Mouse (Mus musculus) neural tube, embryonic 13.5 days (tissue): Measurements from ENCODE around the gene Sept4. TPM values are rescaled to one million over a fixed set of nuclear protein-coding genes. Genes with fewer than 3 reads are reported as not detected.
A peak's percentile ranks its signal among the peaks of the same experiment; 100 is the strongest.

Experiments
- ATAC-seq: fragments of 200-750 bp; cut with Nextera tagmentation; 2 replicates; pipeline ENCODE4 v1.8.0; 2017; ENCODE audit warnings: low read depth, mild to moderate bottlenecking, moderate TSS enrichment, moderate library complexity
- H3K27ac ChIP-seq: fragments of 300-500 bp; sonication (generic); replicated peaks from 2 replicates; pipeline ENCODE4 v1.5.1; 2015; ENCODE audit warnings: moderate library complexity, mild to moderate bottlenecking, inconsistent platforms
- H3K27me3 ChIP-seq: fragments of 300-500 bp; sonication (generic); 2 replicates; pipeline ENCODE4 v1.6.1; 2015; ENCODE audit warnings: mild to moderate bottlenecking, inconsistent platforms
- H3K36me3 ChIP-seq: fragments of 300-500 bp; sonication (generic); 2 replicates; pipeline ENCODE4 v1.6.1; 2015; ENCODE audit warnings: mild to moderate bottlenecking, inconsistent platforms
- H3K4me1 ChIP-seq: fragments of 300-500 bp; sonication (generic); replicated peaks from 2 replicates; pipeline ENCODE4 v1.6.1; 2015; ENCODE audit warnings: inconsistent platforms
- H3K4me2 ChIP-seq: fragments of 300-500 bp; sonication (generic); 2 replicates; pipeline ENCODE4 v1.6.1; 2015; ENCODE audit warnings: inconsistent platforms, mild to moderate bottlenecking, moderate library complexity
- H3K4me3 ChIP-seq: fragments of 300-500 bp; sonication (generic); 2 replicates; pipeline ENCODE4 v1.5.1; 2015; ENCODE audit warnings: mild to moderate bottlenecking, inconsistent platforms
- H3K9ac ChIP-seq: fragments of 300-500 bp; sonication (generic); 2 replicates; pipeline ENCODE4 v1.6.1; 2015; ENCODE audit warnings: moderate library complexity, mild to moderate bottlenecking, inconsistent platforms
- H3K9me3 ChIP-seq: fragments of 300-500 bp; sonication (generic); 2 replicates; pipeline ENCODE4 v1.6.1; 2016; ENCODE audit warnings: inconsistent platforms
- WGBS: fragments of 180-500 bp; shearing (Covaris S2); methylation state at CpG from one replicate; pipeline ENCODE4 v1.1.7; 2015; 5-methylcytosine and 5-hydroxymethylcytosine counted together
- polyA plus RNA-seq: library from polyadenylated mRNA; unstranded; fragments of >200 nt; fragmentation: Nextera tagmentation; extraction: Ambion mirVana; gene quantifications from 2 replicates; pipeline ENCODE4 v1.2.1, GENCODE M21; 2015

Gene Sept4
- 21.9 and 27.2 TPM in 2 replicates for polyA plus RNA-seq

DNA sequence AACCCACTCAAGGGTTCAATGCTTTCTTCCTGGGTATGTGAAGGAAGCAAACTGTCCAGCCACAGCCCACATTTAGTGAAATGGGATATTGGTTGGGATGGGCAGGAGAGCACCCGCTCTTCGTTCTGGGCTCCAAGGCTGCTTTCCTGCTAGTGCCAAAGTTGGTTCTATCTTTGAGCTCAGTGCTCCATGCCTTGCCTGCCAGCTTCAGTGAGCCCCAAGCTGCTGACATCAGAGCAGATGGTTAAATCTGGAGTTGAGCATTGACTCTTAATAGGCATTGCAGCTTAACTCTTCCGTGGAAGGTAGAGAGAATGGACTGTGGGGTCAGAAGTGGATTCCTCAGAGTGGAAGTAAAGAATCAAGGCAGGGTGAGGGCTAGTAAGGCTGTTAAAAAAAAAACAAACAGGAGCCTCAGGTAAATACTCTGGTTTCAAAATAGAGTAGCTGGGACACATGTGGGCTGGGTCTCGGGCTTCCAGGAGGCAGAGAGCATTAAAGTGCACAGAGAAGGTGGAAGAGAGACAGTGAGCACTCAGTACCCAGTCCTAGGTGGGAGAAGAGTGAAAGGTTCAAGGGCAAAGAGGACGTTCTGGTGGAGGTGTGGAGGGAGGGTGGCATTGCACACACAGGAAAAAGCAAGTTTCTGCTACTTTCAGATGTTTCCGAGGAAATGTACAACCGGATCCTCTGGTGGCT is at the start of gene Sept4:
Gene Sept4, plus strand, starts transcription at position 649 of the 699 bp plus-strand sequence.
- Histone ChIP-seq H3K9me3 (no peaks in the 10 kb centered on the region), H3K27ac (no peak within 1 kb of the TSS), H3K36me3 (no peaks in the 10 kb centered on the region), H3K4me3 (no peak within 1 kb of the TSS), H3K9ac (no peak within 1 kb of the TSS), H3K27me3 (no peaks in the 10 kb centered on the region), H3K4me2 (no peak within 1 kb of the TSS), H3K4me1 (no peaks in the 10 kb centered on the region)
- ATAC-seq: no peak
- 87% methylated on average over 7 of the region's 7 CpGs for WGBS

DNA sequence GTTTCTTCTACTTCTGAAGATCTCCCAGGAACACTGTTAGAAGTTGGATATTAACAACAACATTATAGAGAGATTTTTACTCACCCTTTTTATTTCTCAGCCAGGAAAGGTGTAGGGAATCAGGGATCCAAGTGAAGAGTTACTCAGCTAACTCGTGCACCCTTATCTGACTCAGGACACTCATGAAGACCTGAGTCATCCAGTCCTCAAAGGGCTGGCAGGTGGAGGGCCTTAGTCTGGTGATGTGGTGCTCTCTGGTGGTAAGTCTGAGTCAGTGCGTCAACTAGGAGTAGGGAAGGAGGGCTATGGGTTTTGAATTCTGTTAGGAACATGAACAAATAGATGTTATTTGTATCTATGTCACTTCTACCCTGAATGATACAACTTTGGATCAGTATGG is 49.4 kb upstream of the Sept4 start:
- no peak overlapping the region for H3K27ac ChIP-seq
- no peaks in the 10 kb centered on the region for H3K27me3 ChIP-seq
- H3K4me3 ChIP-seq: no peak overlapping the region
- ATAC-seq: no peak
- H3K36me3 ChIP-seq: no peaks in the 10 kb centered on the region
- no peaks in the 10 kb centered on the region for H3K4me1 ChIP-seq
- H3K4me2 ChIP-seq: no peak overlapping the region
- no peak overlapping the region for H3K9ac ChIP-seq
- WGBS: 9% methylated on average over 2 of the region's 2 CpGs
- no peaks in the 10 kb centered on the region for H3K9me3 ChIP-seq

DNA sequence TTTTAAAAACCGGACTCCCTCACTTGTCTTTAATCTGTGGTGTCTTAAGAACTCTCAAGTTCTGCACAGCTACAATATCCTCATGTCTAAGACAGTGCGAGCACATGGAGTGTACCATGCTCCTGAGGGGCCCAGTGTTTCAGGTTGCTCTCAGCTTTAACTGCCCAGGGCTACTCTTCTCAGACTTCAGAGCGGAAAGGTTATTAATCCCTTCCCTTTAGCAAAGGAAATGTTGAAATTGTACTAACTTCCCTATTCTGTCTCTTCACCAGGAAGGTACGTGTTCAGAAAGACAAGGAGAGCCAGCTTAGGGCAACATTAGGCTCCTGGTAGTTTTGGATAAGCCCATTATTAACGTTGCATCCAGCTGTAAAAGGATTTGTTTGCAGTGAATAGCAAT is 45.2 kb upstream of the Sept4 start:
- H3K4me1 ChIP-seq: peaks cover 7% of the 10 kb centered on the region; the same call in 1 of the 2 replicates
- WGBS: 70% methylated on average over 5 of the region's 5 CpGs
- no peak overlapping the region for H3K4me3 ChIP-seq
- no peak for ATAC-seq
- no peaks in the 10 kb centered on the region for H3K9me3 ChIP-seq
- H3K27me3 ChIP-seq: no peaks in the 10 kb centered on the region
- no peak overlapping the region for H3K9ac ChIP-seq
- no peak overlapping the region for H3K27ac ChIP-seq
- no peaks in the 10 kb centered on the region for H3K36me3 ChIP-seq
- H3K4me2 ChIP-seq: no peak overlapping the region

DNA sequence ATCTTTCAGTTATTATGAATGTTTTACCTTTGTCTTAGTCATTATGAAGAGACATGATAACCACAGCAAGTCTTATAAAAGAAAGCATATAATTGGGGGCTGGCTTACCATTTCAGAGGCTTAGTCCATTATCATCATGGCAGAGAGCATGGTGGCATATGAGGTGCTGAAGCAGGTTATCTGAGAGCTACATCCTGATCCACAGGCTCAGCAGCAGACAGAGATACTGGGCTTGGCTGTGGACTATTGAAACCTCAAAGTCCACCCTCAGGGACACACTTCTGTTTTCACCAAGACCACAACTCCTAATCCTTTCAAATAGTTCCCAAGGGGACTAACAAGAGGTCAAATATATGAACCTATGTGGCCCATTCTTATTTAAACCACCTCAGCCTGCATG is 44.7 kb upstream of the Sept4 start:
- Histone ChIP-seq H3K9me3 (no peaks in the 10 kb centered on the region), H3K36me3 (no peaks in the 10 kb centered on the region), H3K4me1 (peaks cover 7% of the 10 kb centered on the region; the same call in 1 of the 2 replicates), H3K4me2 (no peak overlapping the region), H3K9ac (no peak overlapping the region), H3K27me3 (no peaks in the 10 kb centered on the region), H3K4me3 (no peak overlapping the region), H3K27ac (no peak overlapping the region)
- no peak for ATAC-seq

DNA sequence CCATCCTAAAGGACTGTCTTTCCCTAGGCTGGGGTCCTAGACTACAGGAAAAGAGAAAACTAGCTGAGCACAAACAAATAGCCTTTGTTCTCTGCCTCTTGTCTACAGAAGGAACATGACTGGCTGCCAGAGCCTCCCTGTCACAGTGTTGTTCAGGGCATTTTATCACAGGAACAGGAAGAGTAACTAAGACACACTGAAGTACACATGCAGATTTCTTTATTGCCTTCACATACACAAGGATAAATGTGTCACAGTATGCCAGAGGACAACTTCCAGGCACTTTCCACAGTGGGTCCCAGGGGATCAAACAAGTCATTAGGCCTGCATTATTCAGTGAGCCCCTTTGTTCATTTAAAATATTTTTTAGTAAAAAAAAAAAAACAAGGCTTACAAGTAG is 43.9 kb upstream of the Sept4 start:
- no peak overlapping the region for H3K9ac ChIP-seq
- no peak overlapping the region for H3K4me2 ChIP-seq
- H3K9me3 ChIP-seq: no peaks in the 10 kb centered on the region
- peaks cover 7% of the 10 kb centered on the region; the same call in 1 of the 2 replicates for H3K4me1 ChIP-seq
- no peak overlapping the region for H3K4me3 ChIP-seq
- no peaks in the 10 kb centered on the region for H3K36me3 ChIP-seq
- no peak overlapping the region for H3K27ac ChIP-seq
- H3K27me3 ChIP-seq: no peaks in the 10 kb centered on the region
- no peak for ATAC-seq

DNA sequence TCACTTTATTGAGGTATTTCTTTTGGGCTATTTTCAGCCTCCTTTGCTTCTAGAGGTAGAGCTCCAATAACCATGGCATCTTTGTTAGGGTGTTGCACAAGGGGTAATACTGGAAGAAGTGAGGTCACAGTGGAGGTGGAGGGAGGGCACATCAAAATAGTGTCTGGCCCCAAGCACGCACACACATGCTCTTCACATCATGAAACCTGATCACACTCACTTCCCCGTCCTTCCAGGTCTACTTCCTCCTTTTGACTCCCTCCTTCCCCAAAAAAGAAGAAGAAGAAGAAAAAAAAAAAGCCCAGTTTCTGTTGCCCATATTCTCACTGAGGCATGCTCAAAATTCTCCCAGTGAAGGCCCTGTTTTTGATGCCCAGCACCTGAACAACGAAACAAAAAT is 41.3 kb upstream of the Sept4 start:
- no peak for ATAC-seq
- no peak overlapping the region for H3K9ac ChIP-seq
- peaks cover 7% of the 10 kb centered on the region; the same call in 1 of the 2 replicates for H3K4me1 ChIP-seq
- H3K27ac ChIP-seq: no peak overlapping the region
- no peaks in the 10 kb centered on the region for H3K36me3 ChIP-seq
- H3K4me2 ChIP-seq: no peak overlapping the region
- no peaks in the 10 kb centered on the region for H3K9me3 ChIP-seq
- no peaks in the 10 kb centered on the region for H3K27me3 ChIP-seq
- H3K4me3 ChIP-seq: no peak overlapping the region
- WGBS: 85% methylated on average over 3 of the region's 3 CpGs

DNA sequence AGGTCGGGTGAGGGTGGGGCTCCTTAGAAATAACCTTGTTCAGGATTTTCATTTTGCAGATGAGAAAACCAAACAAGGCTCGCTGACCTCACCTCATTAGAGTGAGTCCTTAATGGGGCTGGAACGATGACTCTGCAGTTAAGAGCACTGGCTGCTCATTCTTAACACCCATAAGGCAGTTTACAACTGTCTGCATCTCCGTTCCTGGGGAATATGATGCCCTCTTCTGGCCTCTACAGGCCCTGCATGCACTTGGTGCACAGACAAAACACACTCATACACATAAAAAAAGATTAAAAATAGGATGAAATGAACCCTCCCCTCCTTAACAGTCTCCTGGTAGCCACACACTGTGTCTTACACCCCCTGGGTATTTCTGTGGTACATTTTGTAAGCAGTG is 40.7 kb upstream of the Sept4 start:
- ATAC-seq: no peak
- H3K4me3 ChIP-seq: no peak overlapping the region
- no peaks in the 10 kb centered on the region for H3K9me3 ChIP-seq
- H3K27ac ChIP-seq: no peak overlapping the region
- H3K4me1 ChIP-seq: peaks cover 7% of the 10 kb centered on the region; the same call in 1 of the 2 replicates
- H3K36me3 ChIP-seq: no peaks in the 10 kb centered on the region
- H3K9ac ChIP-seq: no peak overlapping the region
- 49% methylated on average over 4 of the region's 4 CpGs for WGBS
- H3K4me2 ChIP-seq: no peak overlapping the region
- H3K27me3 ChIP-seq: no peaks in the 10 kb centered on the region

DNA sequence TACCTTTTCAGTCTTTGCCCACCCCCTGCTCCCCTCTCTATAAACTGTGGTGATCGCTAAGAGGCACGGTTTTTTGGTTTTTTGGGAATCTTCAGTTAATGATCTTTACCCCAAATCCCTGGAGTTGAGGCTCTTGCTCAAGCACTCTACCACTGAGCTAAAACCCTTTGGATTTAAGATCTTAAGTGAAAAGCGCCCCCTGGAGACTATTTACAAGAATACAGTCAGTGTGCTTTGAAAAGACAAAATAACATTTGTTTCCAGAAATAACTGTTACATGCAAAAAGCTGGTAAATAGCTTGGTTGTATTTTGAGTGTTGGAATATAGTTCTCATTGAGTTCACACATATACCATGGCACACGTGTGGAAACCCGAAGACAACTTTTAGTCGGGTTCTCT is 37.0 kb upstream of the Sept4 start:
- no peak overlapping the region for H3K4me2 ChIP-seq
- H3K9me3 ChIP-seq: no peaks in the 10 kb centered on the region
- no peak overlapping the region for H3K9ac ChIP-seq
- H3K4me1 ChIP-seq: no peaks in the 10 kb centered on the region
- H3K27ac ChIP-seq: no peak overlapping the region
- ATAC-seq: no peak
- WGBS: 54% methylated on average over 6 of the region's 6 CpGs
- no peaks in the 10 kb centered on the region for H3K27me3 ChIP-seq
- no peaks in the 10 kb centered on the region for H3K36me3 ChIP-seq
- no peak overlapping the region for H3K4me3 ChIP-seq

DNA sequence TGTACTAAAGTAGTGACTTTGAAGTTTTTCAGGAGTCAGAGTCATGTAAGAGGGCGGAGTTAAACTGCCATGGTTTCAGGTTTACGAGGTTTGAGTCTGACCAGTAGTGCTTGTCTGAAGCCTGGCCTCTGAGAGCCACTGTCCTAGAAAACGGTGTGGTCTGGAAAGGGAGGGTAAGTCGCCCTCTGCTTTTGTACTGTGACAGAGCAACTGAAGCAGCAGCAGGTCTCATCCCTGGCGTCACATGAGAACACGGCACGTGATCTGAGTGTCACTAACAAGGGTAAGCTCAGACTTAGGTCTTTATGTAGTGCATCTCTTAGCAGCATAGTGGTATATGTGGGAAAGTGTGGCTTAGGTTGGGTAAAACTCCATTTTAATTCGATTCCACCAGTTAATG is 26.4 kb upstream of the Sept4 start:
- WGBS: 38% methylated on average over 8 of the region's 8 CpGs
- Histone ChIP-seq H3K4me1 (no peaks in the 10 kb centered on the region), H3K27me3 (no peaks in the 10 kb centered on the region), H3K36me3 (no peaks in the 10 kb centered on the region), H3K4me2 (no peak overlapping the region), H3K9ac (no peak overlapping the region), H3K9me3 (no peaks in the 10 kb centered on the region), H3K27ac (no peak overlapping the region), H3K4me3 (no peak overlapping the region)
- ATAC-seq: no peak

DNA sequence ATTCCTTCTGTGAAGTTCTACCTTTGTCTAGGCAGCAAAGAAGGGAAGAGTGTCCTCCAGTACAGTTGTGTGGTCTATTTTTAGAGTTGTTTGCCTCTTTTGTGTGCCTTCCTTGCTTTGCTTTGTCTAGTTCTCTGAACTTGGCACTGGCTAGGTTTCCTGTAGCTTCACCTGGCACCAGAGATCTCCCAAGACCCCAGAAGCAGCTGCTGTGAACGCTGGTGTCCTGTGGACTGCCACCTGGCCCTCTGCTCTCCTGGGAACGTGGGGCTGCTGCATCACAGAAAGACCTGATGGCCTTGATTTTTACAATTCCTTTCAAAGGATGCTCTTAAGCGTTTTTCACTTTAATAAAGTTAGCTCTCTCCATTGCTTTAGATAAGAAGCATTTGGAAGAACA is 25.8 kb upstream of the Sept4 start:
- Histone ChIP-seq H3K36me3 (no peaks in the 10 kb centered on the region), H3K9me3 (no peaks in the 10 kb centered on the region), H3K27ac (no peak overlapping the region), H3K4me1 (no peaks in the 10 kb centered on the region), H3K4me2 (no peak overlapping the region), H3K27me3 (no peaks in the 10 kb centered on the region), H3K9ac (no peak overlapping the region), H3K4me3 (no peak overlapping the region)
- no peak for ATAC-seq
- WGBS: 53% methylated on average over 3 of the region's 3 CpGs

DNA sequence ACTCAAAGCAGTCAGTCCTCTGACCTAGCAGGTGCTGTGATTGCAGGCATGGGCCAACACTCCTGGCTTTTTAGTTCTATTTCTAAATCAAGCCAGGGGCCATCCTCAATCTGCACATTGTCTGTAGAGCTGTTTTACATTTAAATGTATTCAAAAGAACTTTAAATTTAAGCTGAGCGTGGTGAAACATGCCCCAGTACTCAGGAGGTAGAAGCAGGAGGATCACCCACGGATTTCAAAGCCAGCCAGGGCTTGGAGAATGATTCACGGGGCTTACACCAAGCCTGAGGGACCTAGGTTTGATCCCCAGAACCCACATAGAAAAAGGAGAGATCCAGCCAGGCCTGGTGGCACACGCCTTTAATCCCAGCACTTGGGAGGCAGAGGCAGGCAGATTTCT is 15.4 kb upstream of the Sept4 start:
- Histone ChIP-seq H3K9ac (no peak overlapping the region), H3K27me3 (no peaks in the 10 kb centered on the region), H3K9me3 (no peaks in the 10 kb centered on the region), H3K4me1 (peaks cover 9% of the 10 kb centered on the region), H3K4me3 (no peak overlapping the region), H3K36me3 (no peaks in the 10 kb centered on the region), H3K4me2 (no peak overlapping the region), H3K27ac (no peak overlapping the region)
- 73% methylated on average over 4 of the region's 4 CpGs for WGBS
- ATAC-seq: no peak

DNA sequence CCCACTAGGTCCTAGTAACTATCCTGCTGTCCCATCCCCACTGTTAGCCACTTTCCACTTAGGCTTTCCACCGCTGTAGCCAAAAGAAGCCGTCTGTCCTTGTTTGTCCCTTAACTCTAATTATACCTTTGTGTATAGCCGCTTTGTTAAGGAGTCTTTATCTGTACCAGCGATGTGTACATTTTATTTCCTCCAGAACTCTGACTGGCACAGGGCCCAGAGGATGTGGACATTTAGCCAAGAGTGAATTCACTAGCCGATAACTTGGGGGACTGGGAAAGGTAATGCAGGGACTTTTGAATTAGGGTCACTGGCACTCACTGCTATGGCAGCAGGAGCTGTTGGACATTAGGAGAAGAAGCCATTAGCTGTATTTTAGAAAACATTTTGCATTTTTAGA is 14.3 kb upstream of the Sept4 start:
- H3K4me1 ChIP-seq: peaks cover 9% of the 10 kb centered on the region
- H3K4me3 ChIP-seq: no peak overlapping the region
- H3K9ac ChIP-seq: no peak overlapping the region
- H3K27ac ChIP-seq: 0 out of 2 replicates have a peak overlapping the region, but pooled peaks have one; percentile 23
- H3K36me3 ChIP-seq: no peaks in the 10 kb centered on the region
- no peak overlapping the region for H3K4me2 ChIP-seq
- WGBS: 48% methylated on average over 5 of the region's 5 CpGs
- H3K9me3 ChIP-seq: 0 out of 2 replicates have a peak, but pooled peaks cover 3% of the 10 kb centered on the region
- no peak for ATAC-seq
- H3K27me3 ChIP-seq: no peaks in the 10 kb centered on the region

DNA sequence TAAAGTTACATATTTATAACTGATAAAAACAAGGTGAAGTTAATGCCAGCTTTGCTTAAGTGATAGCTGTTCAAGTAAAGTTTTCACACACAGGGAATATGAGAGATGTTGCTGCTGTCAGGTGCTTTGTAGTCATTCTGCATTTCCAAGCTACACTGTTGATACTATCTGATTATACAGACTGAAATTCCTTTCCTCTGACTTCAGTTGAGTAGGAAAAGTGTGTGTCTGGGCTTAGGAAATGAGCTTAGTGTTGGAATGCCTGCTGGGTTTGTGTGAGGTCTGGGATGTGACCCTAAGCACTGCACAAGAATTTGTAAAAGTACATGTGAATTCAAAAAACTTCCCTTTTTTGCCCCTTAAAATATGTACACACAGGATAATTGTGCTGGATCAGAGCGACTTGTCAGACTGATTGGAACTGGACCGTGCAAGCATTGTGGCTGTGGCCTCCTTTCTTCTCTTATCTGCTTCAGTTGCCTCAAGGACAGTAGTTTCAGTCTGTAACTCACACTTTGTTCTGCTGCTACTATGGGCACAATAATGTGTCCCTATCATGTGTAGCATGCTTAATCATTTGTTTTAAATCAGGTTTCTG is 13.5 kb upstream of the Sept4 start:
- Histone ChIP-seq H3K4me1 (peaks cover 9% of the 10 kb centered on the region), H3K9me3 (0 out of 2 replicates have a peak, but pooled peaks cover 3% of the 10 kb centered on the region), H3K27ac (no peak overlapping the region), H3K4me3 (no peak overlapping the region), H3K27me3 (no peaks in the 10 kb centered on the region), H3K4me2 (no peak overlapping the region), H3K36me3 (no peaks in the 10 kb centered on the region), H3K9ac (no peak overlapping the region)
- WGBS: 61% methylated on average over 2 of the region's 2 CpGs
- ATAC-seq: no peak
